Mouse (Mus musculus) layer of hippocampus, adult 9-11 months (tissue): ENCODE results near the gene Gm21454.
"Not testable (repeated sequence)": the region's sequence is repeated elsewhere in the genome, so short reads cannot be mapped to it uniquely, and the experiment has no call there.

Experiments used
- DNase-seq: peaks from one replicate; pipeline ENCODE4 v3.0.0; 2022

Gm21454 gene

DNA sequence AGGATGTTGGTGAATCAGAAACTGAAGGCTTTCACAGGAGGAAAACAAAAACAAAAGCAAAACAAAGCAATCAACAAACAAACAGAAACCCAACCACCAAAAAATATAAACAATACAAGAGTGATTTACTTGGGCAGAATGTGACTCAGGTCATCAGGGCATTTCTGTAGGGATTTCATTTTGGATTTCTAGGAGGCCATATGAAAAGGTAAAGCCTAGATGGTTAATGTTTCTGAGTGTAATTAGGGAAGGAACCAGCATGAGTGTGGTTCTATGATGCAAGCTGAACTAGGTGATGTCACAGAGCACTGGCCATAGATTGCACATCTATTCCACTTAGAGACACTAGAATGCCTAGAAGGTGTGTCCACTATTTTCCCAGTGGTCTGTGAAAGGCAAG lies at the start of gene Gm21454, which contains the start of gene Gm21440:
Gene Gm21454 (plus strand): TSS at position 352 of the 400 bp plus-strand sequence.
Gene Gm21440 (plus strand): TSS at position 301 of the 400 bp plus-strand sequence.
- not testable (repeated sequence) for DNase-seq

DNA sequence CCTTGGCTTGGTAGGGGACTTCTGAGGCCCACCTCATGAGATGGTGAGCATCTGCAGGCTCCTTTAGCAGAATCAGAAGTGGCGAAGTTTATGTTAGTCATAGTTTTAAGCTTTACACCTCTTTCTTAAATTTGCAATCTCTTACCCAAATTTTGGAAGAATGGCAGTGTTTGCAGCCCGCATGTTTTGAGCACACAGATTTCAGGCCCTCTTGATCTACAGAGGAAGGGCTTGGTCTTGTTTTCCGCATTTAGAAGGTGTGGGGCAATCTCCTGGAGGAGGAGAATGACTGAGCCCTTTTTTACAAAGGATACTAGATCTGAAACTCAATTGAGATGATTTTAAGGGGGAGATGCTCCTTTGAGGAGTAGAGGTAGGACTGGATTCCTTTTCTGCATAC lies 28.4 kb upstream of the Gm21454 start, which contains the start of gene Gm21828:
Gene Gm21828 (minus strand): TSS at position 101 of the 400 bp plus-strand sequence.
- not testable (repeated sequence) for DNase-seq

DNA sequence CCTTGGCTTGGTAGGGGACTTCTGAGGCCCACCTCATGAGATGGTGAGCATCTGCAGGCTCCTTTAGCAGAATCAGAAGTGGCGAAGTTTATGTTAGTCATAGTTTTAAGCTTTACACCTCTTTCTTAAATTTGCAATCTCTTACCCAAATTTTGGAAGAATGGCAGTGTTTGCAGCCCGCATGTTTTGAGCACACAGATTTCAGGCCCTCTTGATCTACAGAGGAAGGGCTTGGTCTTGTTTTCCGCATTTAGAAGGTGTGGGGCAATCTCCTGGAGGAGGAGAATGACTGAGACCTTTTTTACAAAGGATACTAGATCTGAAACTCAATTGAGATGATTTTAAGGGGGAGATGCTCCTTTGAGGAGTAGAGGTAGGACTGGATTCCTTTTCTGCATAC lies 96.7 kb downstream of the Gm21454 start, which contains the start of gene Gm21725:
Gene Gm21725 (minus strand): TSS at position 101 of the 400 bp plus-strand sequence.
- DNase-seq = not testable (repeated sequence)
